Mouse (Mus musculus): ENCODE measurements around the gene Ccndbp1. TPM values are rescaled to one million over a fixed set of nuclear protein-coding genes. Genes with fewer than 3 reads are reported as not detected.

Ccndbp1 gene
- total RNA-seq, 2 experiments from 2014 or later: 52.7 to 56.3 TPM

Small RNA genes lying within 50 kb of the gene (microRNA-seq; reads per million reads assigned to microRNA genes)
- gene Gm44325: 0 to 0.45 reads per million in 2 experiments

Other genes starting within 250 kb of the Ccndbp1 start
- 10 to 100 TPM; 26.6 to 30.8 TPM for gene Cdan1, start 158.3 kb upstream of the Ccndbp1 start, total RNA-seq (2021)
- gene Ttbk2, start 157.8 kb upstream of the Ccndbp1 start, total RNA-seq (2021): 10 to 100 TPM; 61.0 to 69.1 TPM
- 10 to 100 TPM; 46.3 to 50.1 TPM for gene Ubr1, start 37.7 kb upstream of the Ccndbp1 start, total RNA-seq (2021)
- 10 to 100 TPM; 18.2 to 20.9 TPM for gene Tmem62, start 31.4 kb upstream of the Ccndbp1 start, total RNA-seq (2021)
- gene Epb42, start 28.7 kb downstream of the Ccndbp1 start, total RNA-seq (2021): not detected
- gene Tgm5, start 77.4 kb downstream of the Ccndbp1 start, total RNA-seq (2021): not detected
- gene Tgm7, start 101.4 kb downstream of the Ccndbp1 start, total RNA-seq (2021): under 1 TPM in 1 of 2 experiments, not detected in 1; 0.16 TPM
- 10 to 100 TPM; 15.1 to 15.3 TPM for gene Adal, start 132.0 kb downstream of the Ccndbp1 start, total RNA-seq (2021)
- gene Lcmt2, start 132.2 kb downstream of the Ccndbp1 start, total RNA-seq (2021): 1 to 10 TPM; 6.7 to 7.5 TPM
- gene Tubgcp4, start 162.3 kb downstream of the Ccndbp1 start, total RNA-seq (2021): 10 to 100 TPM; 29.2 to 31.9 TPM
- 1 to 10 TPM; 6.5 to 7.9 TPM for gene Zscan29, start 162.7 kb downstream of the Ccndbp1 start, total RNA-seq (2021)